Mouse (Mus musculus) embryonic facial prominence, embryonic 15.5 days (tissue): ENCODE data around the gene Dhcr7. TPM values are rescaled to one million over a fixed set of nuclear protein-coding genes. Genes with fewer than 3 reads are reported as not detected.

Source experiments
- ATAC-seq: fragments of 200-750 bp; cut with Nextera tagmentation; 2 replicates; pipeline ENCODE4 v1.8.0; 2017; ENCODE audit warnings: low read depth, moderate TSS enrichment; ENCODE audit not compliant: insufficient number of reproducible peaks, low FRiP score, low TSS enrichment
- H3K27ac ChIP-seq: fragments of 300-500 bp; sonication (generic); replicated peaks from 2 replicates; pipeline ENCODE4 v1.5.1; 2015; ENCODE audit warnings: mild to moderate bottlenecking, inconsistent platforms
- H3K27me3 ChIP-seq: fragments of 300-500 bp; sonication (generic); 2 replicates; pipeline ENCODE4 v1.6.1; 2015; ENCODE audit warnings: inconsistent platforms
- H3K36me3 ChIP-seq: fragments of 300-500 bp; sonication (generic); 2 replicates; pipeline ENCODE4 v1.6.1; 2015; ENCODE audit warnings: mild to moderate bottlenecking, inconsistent platforms
- H3K4me1 ChIP-seq: fragments of 300-500 bp; sonication (generic); 2 replicates; pipeline ENCODE4 v1.6.1; 2015; ENCODE audit warnings: inconsistent platforms
- H3K4me2 ChIP-seq: fragments of 300-500 bp; sonication (generic); replicated peaks from 2 replicates; pipeline ENCODE4 v1.6.1; 2015; ENCODE audit warnings: mild to moderate bottlenecking, inconsistent platforms
- H3K4me3 ChIP-seq: fragments of 300-500 bp; sonication (generic); replicated peaks from 2 replicates; pipeline ENCODE4 v1.5.1; 2015; ENCODE audit warnings: mild to moderate bottlenecking, inconsistent platforms
- H3K9ac ChIP-seq: fragments of 300-500 bp; sonication (generic); 2 replicates; pipeline ENCODE4 v1.6.1; 2015; ENCODE audit warnings: inconsistent platforms
- H3K9me3 ChIP-seq: fragments of 300-500 bp; sonication (generic); replicated peaks from 2 replicates; pipeline ENCODE4 v1.6.1; 2016; ENCODE audit warnings: inconsistent platforms
- WGBS: fragments of 180-500 bp; shearing (Covaris S2); methylation state at CpG from one replicate; pipeline ENCODE4 v1.1.7; 2015; 5-methylcytosine and 5-hydroxymethylcytosine counted together
- polyA plus RNA-seq: library from polyadenylated mRNA; unstranded; fragments of >200 nt; fragmentation: Nextera tagmentation; extraction: Ambion mirVana; gene quantifications from 2 replicates; pipeline ENCODE4 v1.2.1, GENCODE M21; 2015

Gene Dhcr7
- polyA plus RNA-seq, 1 experiment from 2014 or later, result 47.7 TPM

GRCm38 (mm10) chr7:143833581-143834190 lies 10.7 kb downstream of the Dhcr7 start:
- Histone ChIP-seq H3K9ac (no peak overlapping the region), H3K36me3 (peaks cover 21% of the 10 kb centered on the region), H3K27ac (no peak overlapping the region), H3K9me3 (no peaks in the 10 kb centered on the region), H3K4me2 (no peak overlapping the region), H3K4me3 (no peak overlapping the region), H3K27me3 (no peaks in the 10 kb centered on the region), H3K4me1 (peaks cover 34% of the 10 kb centered on the region)
- WGBS, result 81% methylated on average over 6 of the region's 6 CpGs
- no peak for ATAC-seq

DNA sequence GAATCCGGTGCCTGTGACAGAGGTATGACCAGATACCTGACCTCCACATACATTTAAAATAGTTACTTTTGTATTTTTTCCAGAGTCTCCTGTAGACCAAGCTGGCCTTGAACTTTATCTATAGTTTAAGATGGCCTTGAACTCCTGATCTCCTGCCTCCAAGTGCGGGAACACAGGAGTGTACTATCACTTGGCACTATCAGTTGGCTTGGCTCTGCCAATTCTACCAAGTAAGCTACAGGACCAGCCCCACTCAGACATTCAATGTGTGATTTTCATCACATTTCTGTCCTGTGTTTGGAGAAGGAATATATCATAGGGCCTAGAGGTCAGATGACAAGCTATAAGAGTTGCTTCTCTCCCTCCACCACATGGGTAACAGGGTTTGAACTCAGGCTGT lies 11.4 kb downstream of the Dhcr7 start:
- no peak for ATAC-seq
- 91% methylated on average over 2 of the region's 2 CpGs for WGBS
- Histone ChIP-seq H3K4me3 (no peak overlapping the region), H3K9me3 (no peaks in the 10 kb centered on the region), H3K27ac (no peak overlapping the region), H3K4me1 (peaks cover 31% of the 10 kb centered on the region), H3K36me3 (peaks cover 24% of the 10 kb centered on the region), H3K9ac (no peak overlapping the region), H3K4me2 (no peak overlapping the region), H3K27me3 (no peaks in the 10 kb centered on the region)

- WGBS, result 50% methylated on average over 3 of the region's 3 CpGs
- peak overlapping the region; percentile 49; the same call in 1 of the 2 replicates for H3K27ac ChIP-seq
- H3K27me3 ChIP-seq, result no peaks in the 10 kb centered on the region
- no peak overlapping the region for H3K4me3 ChIP-seq
- no peak overlapping the region for H3K4me2 ChIP-seq
- peaks cover 30% of the 10 kb centered on the region for H3K4me1 ChIP-seq
- H3K9me3 ChIP-seq, result no peaks in the 10 kb centered on the region
- no peak for ATAC-seq
- peaks cover 31% of the 10 kb centered on the region for H3K36me3 ChIP-seq
- H3K9ac ChIP-seq, result no peak overlapping the region
Measured at GRCm38 (mm10) chr7:143834972-143835371, 12.0 kb downstream of the Dhcr7 start.

DNA sequence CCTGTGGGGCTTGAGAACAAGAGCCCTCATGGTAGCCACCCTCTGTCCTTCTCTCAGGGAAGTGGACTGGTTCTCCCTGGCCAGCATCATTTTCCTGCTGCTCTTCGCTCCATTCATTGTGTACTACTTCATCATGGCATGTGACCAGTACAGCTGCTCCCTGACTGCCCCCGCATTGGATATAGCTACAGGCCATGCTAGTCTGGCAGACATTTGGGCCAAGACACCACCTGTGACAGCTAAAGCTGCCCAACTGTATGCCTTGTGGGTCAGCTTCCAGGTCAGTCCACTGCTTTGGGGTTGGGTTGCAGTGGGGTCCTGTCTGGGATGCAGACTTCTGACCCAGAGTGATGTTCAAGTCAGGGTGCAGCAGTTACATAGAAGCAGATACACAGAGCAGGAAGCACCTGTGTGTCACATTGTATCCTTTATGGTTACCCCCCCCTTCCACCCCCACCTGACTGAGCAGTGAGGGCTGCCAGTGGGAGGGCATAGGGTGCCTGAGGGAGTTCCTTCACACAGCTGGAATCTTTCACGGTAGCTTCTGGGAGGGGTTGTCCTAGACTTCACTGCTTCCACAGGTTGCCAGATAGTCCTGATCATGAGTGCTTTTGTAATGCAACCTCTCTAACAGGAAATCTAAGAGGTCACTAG lies 14.9 kb downstream of the Dhcr7 start:
- no peak overlapping the region for H3K27ac ChIP-seq
- H3K36me3 ChIP-seq, result peaks cover 57% of the 10 kb centered on the region
- no peak for ATAC-seq
- no peak overlapping the region for H3K9ac ChIP-seq
- 73% methylated on average over 3 of the region's 3 CpGs for WGBS
- no peak overlapping the region for H3K4me3 ChIP-seq
- H3K4me1 ChIP-seq, result peaks cover 9% of the 10 kb centered on the region; the same call in 1 of the 2 replicates
- no peak overlapping the region for H3K4me2 ChIP-seq
- H3K9me3 ChIP-seq, result no peaks in the 10 kb centered on the region
- H3K27me3 ChIP-seq, result no peaks in the 10 kb centered on the region

GRCm38 (mm10) chr7:143840121-143840520 lies 17.2 kb downstream of the Dhcr7 start:
- Histone ChIP-seq H3K27ac (no peak overlapping the region), H3K4me2 (no peak overlapping the region), H3K36me3 (peaks cover 79% of the 10 kb centered on the region), H3K4me1 (peaks cover 2% of the 10 kb centered on the region; the same call in 1 of the 2 replicates), H3K27me3 (no peaks in the 10 kb centered on the region), H3K4me3 (no peak overlapping the region), H3K9ac (no peak overlapping the region), H3K9me3 (no peaks in the 10 kb centered on the region)
- 90% methylated on average over 5 of the region's 5 CpGs for WGBS
- ATAC-seq, result no peak

DNA sequence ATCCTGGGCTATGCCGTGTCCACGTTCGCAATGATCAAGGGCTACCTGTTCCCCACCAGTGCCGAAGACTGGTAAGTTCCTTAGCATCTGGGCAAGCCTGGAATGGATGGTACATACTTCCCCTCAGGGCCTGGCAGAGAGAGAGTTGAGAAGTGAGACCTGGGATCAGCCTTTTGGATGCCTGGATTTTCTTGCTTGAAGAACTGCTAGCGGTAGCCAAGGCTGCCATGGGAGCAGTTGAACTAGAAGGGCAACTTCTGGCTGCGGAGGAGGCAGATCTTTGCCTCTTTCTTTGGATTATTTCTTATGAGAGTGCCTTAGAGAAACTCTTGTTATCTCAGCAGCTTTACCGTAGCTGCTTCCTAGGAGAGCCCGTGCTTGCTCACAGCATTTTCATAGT lies 18.4 kb downstream of the Dhcr7 start:
- Histone ChIP-seq H3K9ac (no peak overlapping the region), H3K9me3 (no peaks in the 10 kb centered on the region), H3K4me3 (no peak overlapping the region), H3K27ac (no peak overlapping the region), H3K4me1 (no peaks in the 10 kb centered on the region), H3K4me2 (no peak overlapping the region), H3K27me3 (no peaks in the 10 kb centered on the region), H3K36me3 (peaks cover 91% of the 10 kb centered on the region)
- 89% methylated on average over 8 of the region's 8 CpGs for WGBS
- no peak for ATAC-seq

- no peak overlapping the region for H3K4me2 ChIP-seq
- H3K4me3 ChIP-seq, result no peak overlapping the region
- no peaks in the 10 kb centered on the region for H3K4me1 ChIP-seq
- no peaks in the 10 kb centered on the region for H3K27me3 ChIP-seq
- WGBS, result 92% methylated on average over 5 of the region's 5 CpGs
- H3K9ac ChIP-seq, result no peak overlapping the region
- H3K36me3 ChIP-seq, result peaks cover 59% of the 10 kb centered on the region
- no peak for ATAC-seq
- no peak overlapping the region for H3K27ac ChIP-seq
- no peaks in the 10 kb centered on the region for H3K9me3 ChIP-seq
Measured at GRCm38 (mm10) chr7:143848127-143848767, 25.3 kb downstream of the Dhcr7 start.

DNA sequence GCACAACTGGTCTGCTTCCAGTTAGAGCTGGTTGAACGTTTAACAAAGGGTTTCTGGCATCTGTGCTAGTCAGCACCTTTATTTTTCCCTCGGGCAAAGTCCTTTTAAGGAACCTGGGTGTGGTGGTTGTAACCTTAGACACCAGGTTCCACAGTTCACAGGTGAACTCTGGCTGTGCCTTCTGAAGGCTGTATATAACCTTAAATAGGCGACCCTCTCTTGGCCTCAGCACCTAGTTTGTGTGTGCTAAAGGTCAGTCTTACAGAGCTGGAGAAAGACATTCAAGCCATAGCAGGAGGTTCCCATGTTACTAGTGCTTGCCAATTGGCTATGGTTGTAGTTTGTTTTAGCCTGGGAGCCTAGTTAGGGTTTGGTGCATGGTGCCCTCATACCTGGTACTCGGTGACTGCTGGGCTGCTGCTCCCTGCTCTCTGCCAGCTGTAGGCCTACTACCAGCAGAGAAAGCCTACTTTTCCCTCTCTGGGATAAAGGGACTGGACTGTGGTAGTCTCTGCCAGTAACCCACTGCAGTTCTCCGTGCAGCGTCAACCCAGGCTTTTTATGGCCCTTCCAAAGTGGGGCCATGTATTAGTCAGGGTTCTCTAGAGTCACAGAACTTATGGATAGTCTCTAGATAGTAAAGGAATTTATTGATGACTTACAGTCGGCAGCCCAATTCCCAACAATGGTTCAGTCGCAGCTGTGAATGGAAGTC lies 26.0 kb downstream of the Dhcr7 start:
- Histone ChIP-seq H3K9ac (no peak overlapping the region), H3K27me3 (no peaks in the 10 kb centered on the region), H3K4me3 (no peak overlapping the region), H3K4me2 (no peak overlapping the region), H3K4me1 (no peaks in the 10 kb centered on the region), H3K9me3 (no peaks in the 10 kb centered on the region), H3K36me3 (peaks cover 52% of the 10 kb centered on the region), H3K27ac (no peak overlapping the region)
- 84% methylated on average over 7 of the region's 8 CpGs for WGBS
- no peak for ATAC-seq

DNA sequence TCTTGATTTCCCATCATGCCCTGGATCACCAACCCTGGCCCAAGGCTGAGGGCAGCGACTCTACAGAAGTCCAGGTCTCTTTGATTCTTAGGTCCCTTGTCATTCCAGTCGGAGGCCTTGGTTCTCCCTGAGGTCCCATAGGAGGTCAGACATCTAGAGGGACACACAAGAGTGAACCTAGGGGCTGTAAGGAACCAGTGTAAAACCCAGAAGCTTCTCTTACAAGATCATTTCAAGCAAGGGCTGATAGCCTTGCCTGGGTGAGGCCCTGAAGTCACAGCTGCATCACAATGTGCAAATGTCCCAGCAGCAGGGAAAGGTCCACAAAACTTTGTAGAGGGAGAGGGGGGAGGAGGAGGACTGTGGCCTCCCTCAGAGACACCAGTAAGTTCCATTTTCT lies 43.6 kb downstream of the Dhcr7 start, which contains the start of gene Gm498:
Gm498 (plus strand) TSS at position 301 of the 400 bp plus-strand sequence.
- Histone ChIP-seq H3K9ac (no peak within 1 kb of the TSS), H3K27me3 (no peaks in the 10 kb centered on the region), H3K4me1 (no peaks in the 10 kb centered on the region), H3K36me3 (no peaks in the 10 kb centered on the region), H3K4me2 (no peak within 1 kb of the TSS), H3K27ac (no peak within 1 kb of the TSS), H3K9me3 (no peaks in the 10 kb centered on the region), H3K4me3 (no peak within 1 kb of the TSS)
- no peak for ATAC-seq
- 86% methylated on average over 2 of the region's 2 CpGs for WGBS

GRCm38 (mm10) chr7:143868874-143869273 lies 45.9 kb downstream of the Dhcr7 start:
- no peaks in the 10 kb centered on the region for H3K9me3 ChIP-seq
- no peaks in the 10 kb centered on the region for H3K27me3 ChIP-seq
- no peak overlapping the region for H3K9ac ChIP-seq
- no peak overlapping the region for H3K4me3 ChIP-seq
- H3K36me3 ChIP-seq, result no peaks in the 10 kb centered on the region
- no peaks in the 10 kb centered on the region for H3K4me1 ChIP-seq
- no peak overlapping the region for H3K4me2 ChIP-seq
- no peak overlapping the region for H3K27ac ChIP-seq
- ATAC-seq, result no peak
- WGBS, result 77% methylated on average over 4 of the region's 4 CpGs

DNA sequence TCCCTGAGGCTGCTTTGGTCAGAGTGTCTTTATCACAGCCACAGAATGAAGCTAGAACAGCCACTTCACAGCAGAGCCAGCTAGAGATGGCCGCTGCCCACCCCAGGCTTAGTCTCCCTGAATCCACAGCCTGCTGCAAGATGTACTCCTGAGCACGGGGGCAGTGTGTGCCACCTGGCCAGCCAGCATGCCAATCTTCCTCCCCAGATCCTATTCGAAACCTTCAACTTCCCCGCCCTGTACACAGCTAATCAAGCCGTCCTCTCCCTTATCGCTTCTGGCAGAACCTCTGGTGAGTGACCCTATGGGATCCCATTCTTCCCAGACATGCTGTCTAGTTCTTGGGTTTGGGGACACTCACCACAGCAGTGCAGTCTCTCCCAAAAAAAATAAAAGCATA lies 60.8 kb downstream of the Dhcr7 start:
- Histone ChIP-seq H3K9ac (no peak overlapping the region), H3K27me3 (no peaks in the 10 kb centered on the region), H3K4me3 (no peak overlapping the region), H3K36me3 (no peaks in the 10 kb centered on the region), H3K4me2 (no peak overlapping the region), H3K9me3 (no peaks in the 10 kb centered on the region), H3K4me1 (no peaks in the 10 kb centered on the region), H3K27ac (no peak overlapping the region)
- 67% methylated on average over 6 of the region's 6 CpGs for WGBS
- no peak for ATAC-seq
